Mouse (Mus musculus): ENCODE measurements around the gene Rab38.

GRCm38 (mm10) chr7:88429786-88430691 is at the start of gene Rab38:
- TF ChIP-seq CTCF (IDR thresholded peaks at IDR 0.05; ENCODE audit: extremely low read depth, insufficient read depth, low read length) (no peak), POLR2A (IDR thresholded peaks at IDR 0.05; ENCODE audit: extremely low read depth, insufficient read depth, low read length) (no peak)

All from cortical plate, adult 2 months (tissue).